Mouse (Mus musculus) brain, embryonic 14.5 days (tissue): ENCODE data around the gene Smyd5.

Experiments used
- CTCF ChIP-seq: fragments of 200-500 bp; IDR thresholded peaks from 2 replicates; pipeline ENCODE4 v1.5.1; 2012; ENCODE audit warnings: inconsistent platforms, mild to moderate bottlenecking, moderate library complexity, borderline replicate concordance; ENCODE audit not compliant: insufficient read depth, insufficient read length; ENCODE audit errors: extremely low read depth
- POLR2A ChIP-seq: fragments of 200-500 bp; IDR thresholded peaks from 2 replicates; pipeline ENCODE4 v1.6.1; 2012; ENCODE audit warnings: mild to moderate bottlenecking, inconsistent platforms, borderline replicate concordance; ENCODE audit not compliant: poor library complexity, insufficient read depth, insufficient read length, severe bottlenecking; ENCODE audit errors: extremely low read depth

DNA sequence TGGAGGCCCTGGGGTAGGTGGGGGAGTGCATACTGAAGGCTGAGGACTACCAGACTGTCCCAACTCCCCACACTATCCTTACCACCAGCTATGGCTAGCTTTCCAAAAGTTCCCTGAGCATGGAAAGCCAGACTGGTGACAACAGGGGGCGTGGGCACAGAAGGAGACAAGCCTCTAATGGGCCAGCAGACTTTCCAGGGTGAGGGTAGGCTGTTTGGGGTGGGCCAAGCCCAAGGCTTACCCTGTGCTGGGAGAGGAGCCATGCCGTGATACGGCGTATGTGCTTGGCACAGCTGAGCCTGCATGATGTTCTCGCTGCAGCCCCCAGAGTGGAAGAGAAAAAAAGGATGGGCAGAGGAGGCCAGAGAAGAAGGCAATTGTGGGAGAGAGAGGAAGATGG, 48.2 kb downstream of the Smyd5 start:
- no peak for TF ChIP-seq POLR2A
- TF ChIP-seq CTCF = no peak
